Mouse (Mus musculus) ES-Bruce4 (cell line): ENCODE measurements around the gene Slc12a9.

Experiments
- CTCF ChIP-seq: IDR thresholded peaks from one replicate; pipeline ENCODE4 v1.8.1; 2011; ENCODE audit warnings: low read depth, low read length
- POLR2A ChIP-seq: IDR thresholded peaks from one replicate; pipeline ENCODE4 v1.8.1; 2011; ENCODE audit warnings: low read length; ENCODE audit not compliant: insufficient read depth

- TF ChIP-seq POLR2A (no peak), CTCF (no peak)
Observed at GRCm38 (mm10) chr5:137299240-137299639, 34.2 kb downstream of the Slc12a9 start.
